In genomic region chr12:82698886-82699527, GRCm38 (mm10) we compare ENCODE assay signal across 28 mouse cellular contexts.
A peak's percentile ranks its signal among the peaks of the same experiment; 100 is the strongest.
DNase-seq lines count a peak whose midpoint lies in the region; ATAC-seq lines count a peak whose summit lies in the region.
"Had no signal": no experiment of that assay in that cellular context is flagged by ENCODE, and none has a peak within 500 bp of the region (broad histone marks: within the 10 kb centered on the region; RNA-seq: fewer than 3 reads in every experiment).

No protein-coding gene starts in this region.

- intact Hi-C loops in heart, postnatal 10 days (cut with DNase I): no loop called here

- H3K9ac ChIP-seq in heart, embryonic 12.5 days: no peak overlapping the region
- no peak overlapping the region for H3K9ac ChIP-seq in lung, embryonic 16.5 days (ENCODE audit: low read length)
- H3K9ac ChIP-seq in stomach, embryonic 16.5 days (ENCODE audit: low read length): no peak overlapping the region
- H3K9ac ChIP-seq: embryonic facial prominence, embryonic 13.5 days; forebrain, embryonic 15.5 days; hindbrain, embryonic 14.5 days; liver, embryonic 14.5 days; lung, embryonic 15.5 days; midbrain, embryonic 12.5 days; neural tube, embryonic 12.5 days had no signal

- H3K4me1 ChIP-seq in heart, embryonic 12.5 days (replicated peaks): peaks cover 3% of the 10 kb centered on the region; the same call in 1 of the 2 replicates
- H3K4me1 ChIP-seq in lung, embryonic 16.5 days (replicated peaks; ENCODE audit: control insufficient read depth, insufficient read depth, low read length): peaks cover 3% of the 10 kb centered on the region
- peaks cover 9% of the 10 kb centered on the region; the same call in 1 of the 2 replicates for H3K4me1 ChIP-seq in stomach, embryonic 16.5 days (ENCODE audit: control insufficient read depth, insufficient read depth, low read length)
- H3K4me1 ChIP-seq in midbrain, embryonic 10.5 days: 0 out of 2 replicates have a peak, but pooled peaks cover 5% of the 10 kb centered on the region
- H3K4me1 ChIP-seq: lung, embryonic 15.5 days; midbrain, embryonic 12.5 days; neural tube, embryonic 12.5 days had no signal

- H3K36me3 ChIP-seq in heart, embryonic 12.5 days: no peaks in the 10 kb centered on the region
- no peaks in the 10 kb centered on the region for H3K36me3 ChIP-seq in lung, embryonic 16.5 days (ENCODE audit: control insufficient read depth, insufficient read depth, low read length)
- no peaks in the 10 kb centered on the region for H3K36me3 ChIP-seq in stomach, embryonic 16.5 days (ENCODE audit: control insufficient read depth, insufficient read depth, low read length)
- H3K36me3 ChIP-seq in midbrain, embryonic 10.5 days: no peaks in the 10 kb centered on the region
- H3K36me3 ChIP-seq: embryonic facial prominence, embryonic 13.5 days; forebrain, embryonic 10.5 days; forebrain, embryonic 15.5 days; G1E; lung, embryonic 15.5 days; midbrain, embryonic 12.5 days; neural tube, embryonic 12.5 days had no signal

- H3K9me3 ChIP-seq in heart, embryonic 12.5 days (replicated peaks): no peaks in the 10 kb centered on the region
- no peaks in the 10 kb centered on the region for H3K9me3 ChIP-seq in lung, embryonic 16.5 days (ENCODE audit: control insufficient read depth, low read length)
- H3K9me3 ChIP-seq in stomach, embryonic 16.5 days (replicated peaks; ENCODE audit: control insufficient read depth, low read length): no peaks in the 10 kb centered on the region
- H3K9me3 ChIP-seq in midbrain, embryonic 10.5 days (replicated peaks): no peaks in the 10 kb centered on the region
- H3K9me3 ChIP-seq: embryonic facial prominence, embryonic 13.5 days; forebrain, embryonic 10.5 days; forebrain, embryonic 15.5 days; G1E; lung, embryonic 15.5 days; midbrain, embryonic 12.5 days; neural tube, embryonic 12.5 days had no signal

- peak; percentile 37 to 46 for DNase-seq in cerebellum, postnatal 14 days
- no peak for DNase-seq in heart, postnatal 10 days
- DNase-seq in lung, postnatal 36 days: no peak
- DNase-seq in midbrain, embryonic 10.5 days (ENCODE audit: low spot score): no peak
- DNase-seq: adrenal gland, postnatal 10 days; cerebellum, adult 18-20 months; gastrocnemius, postnatal 14 days; kidney, adult 2 months; layer of hippocampus, postnatal 36 days; liver; right cerebral cortex, postnatal 4 days; thymus, postnatal 14 days had no signal

- WGBS in heart, embryonic 12.5 days: 76% methylated on average over 12 of the region's 12 CpGs
- 50% methylated on average over 12 of the region's 12 CpGs for whole genome bisulfite sequencing in lung, embryonic 16.5 days
- 45% methylated on average over 12 of the region's 12 CpGs for WGBS in stomach, embryonic 16.5 days
- WGBS in midbrain, embryonic 10.5 days: 85% methylated on average over 12 of the region's 12 CpGs

- no peaks in the 10 kb centered on the region for H3K27me3 ChIP-seq in heart, embryonic 12.5 days (replicated peaks)
- H3K27me3 ChIP-seq in lung, embryonic 16.5 days (ENCODE audit: control insufficient read depth, insufficient read depth, low read depth, low read length): no peaks in the 10 kb centered on the region
- H3K27me3 ChIP-seq in stomach, embryonic 16.5 days (ENCODE audit: control insufficient read depth, insufficient read depth, low read length): no peaks in the 10 kb centered on the region
- H3K27me3 ChIP-seq in midbrain, embryonic 10.5 days (ENCODE audit: low read depth, poor library complexity, severe bottlenecking): no peaks in the 10 kb centered on the region
- H3K27me3 ChIP-seq: embryonic facial prominence, embryonic 13.5 days; forebrain, embryonic 15.5 days; lung, embryonic 15.5 days; midbrain, embryonic 12.5 days; neural tube, embryonic 12.5 days had no signal

- no peak overlapping the region for H3K27ac ChIP-seq in heart, embryonic 12.5 days (ENCODE audit: poor library complexity, severe bottlenecking)
- H3K27ac ChIP-seq in lung, embryonic 16.5 days (ENCODE audit: low read length): no peak overlapping the region
- no peak overlapping the region for H3K27ac ChIP-seq in stomach, embryonic 16.5 days (ENCODE audit: low read length)
- H3K27ac ChIP-seq in midbrain, embryonic 10.5 days (replicated peaks): no peak overlapping the region
- H3K27ac ChIP-seq: embryonic facial prominence, embryonic 13.5 days; forebrain, embryonic 10.5 days; forebrain, embryonic 15.5 days; hindbrain, embryonic 14.5 days; kidney, postnatal 0 days; liver, embryonic 14.5 days; lung, embryonic 15.5 days; midbrain, embryonic 12.5 days; neural tube, embryonic 12.5 days had no signal

- no peak for ATAC-seq in cerebellum, adult (ENCODE audit: insufficient number of reproducible peaks, low FRiP score, low TSS enrichment)
- ATAC-seq in heart, embryonic 12.5 days (ENCODE audit: insufficient number of reproducible peaks, low FRiP score): 0 out of 2 replicates have a peak, but pooled peaks have one; percentile 29
- ATAC-seq in lung, embryonic 16.5 days (ENCODE audit: low read depth): peak; percentile 45; the same call in 1 of the 2 replicates
- ATAC-seq in stomach, embryonic 16.5 days (ENCODE audit: insufficient read depth, low FRiP score): peak; percentile 74
- ATAC-seq: forebrain, embryonic 15.5 days had no signal

- no peak overlapping the region for H3K4me2 ChIP-seq in heart, embryonic 12.5 days
- no peak overlapping the region for H3K4me2 ChIP-seq in lung, embryonic 16.5 days (ENCODE audit: low read depth, low read length)
- H3K4me2 ChIP-seq in stomach, embryonic 16.5 days (ENCODE audit: low read depth, low read length): no peak overlapping the region
- H3K4me2 ChIP-seq: embryonic facial prominence, embryonic 13.5 days; forebrain, embryonic 15.5 days; heart, embryonic 11.5 days; hindbrain, embryonic 14.5 days; lung, embryonic 15.5 days; midbrain, embryonic 12.5 days; neural tube, embryonic 12.5 days had no signal

- no peak overlapping the region for H3K4me3 ChIP-seq in heart, embryonic 12.5 days
- no peak overlapping the region for H3K4me3 ChIP-seq in lung, embryonic 16.5 days (ENCODE audit: low read length)
- no peak overlapping the region for H3K4me3 ChIP-seq in stomach, embryonic 16.5 days (replicated peaks; ENCODE audit: low read length)
- no peak overlapping the region for H3K4me3 ChIP-seq in midbrain, embryonic 10.5 days
- H3K4me3 ChIP-seq: embryonic facial prominence, embryonic 13.5 days; forebrain, embryonic 10.5 days; forebrain, embryonic 15.5 days; lung, embryonic 15.5 days; midbrain, embryonic 12.5 days; myocyte; neural tube, embryonic 12.5 days had no signal

Comparison
In these comparisons a context has a peak if more than half of its experiments do, and no peak if none do; other contexts are left out.
1. DNase-seq: peak in cerebellum, postnatal 14 days (2 of 2); none in heart, postnatal 10 days (0 of 2), lung, postnatal 36 days (single experiment) and midbrain, embryonic 10.5 days (single experiment).